Mouse (Mus musculus) hindbrain, embryonic 11.5 days (tissue): Measurements from ENCODE around the gene Dpp6. TPM values are rescaled to one million over a fixed set of nuclear protein-coding genes. Genes with fewer than 3 reads are reported as not detected.

ENCODE experiments used
- ATAC-seq: fragments of 200-750 bp; cut with Nextera tagmentation; 2 replicates; pipeline ENCODE4 v1.8.0; 2017; ENCODE audit warnings: mild to moderate bottlenecking, moderate TSS enrichment, moderate library complexity; ENCODE audit not compliant: low FRiP score
- DNase-seq: peaks from one replicate; pipeline ENCODE4 v3.0.0-alpha.2; 2015; ENCODE audit warnings: low spot score
- H3K27ac ChIP-seq: fragments of 300-500 bp; sonication (generic); 2 replicates; pipeline ENCODE4 v1.5.1; 2014; ENCODE audit warnings: mild to moderate bottlenecking, low read depth, low read length
- H3K27me3 ChIP-seq: fragments of 300-500 bp; sonication (generic); 2 replicates; pipeline ENCODE4 v1.6.1; 2014; ENCODE audit warnings: mild to moderate bottlenecking, low read length, moderate library complexity, mixed read lengths; ENCODE audit not compliant: control insufficient read depth, insufficient read depth
- H3K36me3 ChIP-seq: fragments of 300-500 bp; sonication (generic); 2 replicates; pipeline ENCODE4 v1.6.1; 2014; ENCODE audit warnings: mild to moderate bottlenecking, low read length, moderate library complexity, mixed read lengths; ENCODE audit not compliant: control insufficient read depth, insufficient read depth
- H3K4me1 ChIP-seq: fragments of 300-500 bp; sonication (generic); replicated peaks from 2 replicates; pipeline ENCODE4 v1.6.1; 2014; ENCODE audit warnings: low read length, mixed read lengths; ENCODE audit not compliant: control insufficient read depth, insufficient read depth
- H3K4me2 ChIP-seq: fragments of 300-500 bp; sonication (generic); replicated peaks from 2 replicates; pipeline ENCODE4 v1.6.1; 2014; ENCODE audit warnings: mild to moderate bottlenecking, low read depth, low read length
- H3K4me3 ChIP-seq: fragments of 300-500 bp; sonication (generic); 2 replicates; pipeline ENCODE4 v1.5.1; 2014; ENCODE audit warnings: low read depth, low read length
- H3K9ac ChIP-seq: fragments of 300-500 bp; sonication (generic); 2 replicates; pipeline ENCODE4 v1.6.1; 2014; ENCODE audit warnings: low read depth, low read length
- H3K9me3 ChIP-seq: fragments of 300-500 bp; sonication (generic); 2 replicates; pipeline ENCODE4 v1.6.1; 2016; ENCODE audit warnings: low read length; ENCODE audit not compliant: control insufficient read depth
- WGBS: fragments of 180-500 bp; shearing (Covaris S2); extraction: QIAGEN DNeasy Blood & Tissue Kit; methylation state at CpG from one replicate; pipeline ENCODE4 v1.1.7; 2014; 5-methylcytosine and 5-hydroxymethylcytosine counted together
- polyA plus RNA-seq: library from polyadenylated mRNA; unstranded; fragments of >200 nt; fragmentation: Nextera tagmentation; extraction: Ambion mirVana; gene quantifications from 2 replicates; pipeline ENCODE4 v1.2.1, GENCODE M21; 2014

The Dpp6 gene
- polyA plus RNA-seq, 1 experiment from 2014 or later: 13.8 TPM

DNA sequence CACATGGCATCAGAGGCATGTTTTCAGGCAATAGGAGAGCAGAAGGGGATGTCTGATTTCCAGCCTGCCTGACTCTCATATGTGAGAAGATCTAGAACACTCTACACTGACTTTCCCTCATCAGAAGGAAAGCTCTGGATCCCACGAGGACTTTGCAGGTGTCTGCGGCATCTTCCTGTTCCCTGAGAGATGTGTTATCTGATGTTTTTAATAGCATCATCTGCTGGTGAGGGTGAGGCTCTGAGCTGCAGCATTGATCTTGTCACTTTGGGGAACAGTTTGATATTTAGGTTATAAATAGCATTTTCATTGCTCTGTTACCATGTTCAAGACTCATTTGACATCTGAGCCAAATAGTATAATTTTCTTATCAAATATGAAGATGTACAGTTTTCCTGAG is 388.8 kb downstream of the Dpp6 start:
- H3K4me1 ChIP-seq: no peaks in the 10 kb centered on the region
- no peaks in the 10 kb centered on the region for H3K27me3 ChIP-seq
- DNase-seq (no peak), ATAC-seq (no peak)
- H3K9me3 ChIP-seq: no peaks in the 10 kb centered on the region
- WGBS: 89% methylated on average over 2 of the region's 2 CpGs
- H3K9ac ChIP-seq: no peak overlapping the region
- no peaks in the 10 kb centered on the region for H3K36me3 ChIP-seq
- H3K4me3 ChIP-seq: no peak overlapping the region
- H3K27ac ChIP-seq: no peak overlapping the region
- no peak overlapping the region for H3K4me2 ChIP-seq

DNA sequence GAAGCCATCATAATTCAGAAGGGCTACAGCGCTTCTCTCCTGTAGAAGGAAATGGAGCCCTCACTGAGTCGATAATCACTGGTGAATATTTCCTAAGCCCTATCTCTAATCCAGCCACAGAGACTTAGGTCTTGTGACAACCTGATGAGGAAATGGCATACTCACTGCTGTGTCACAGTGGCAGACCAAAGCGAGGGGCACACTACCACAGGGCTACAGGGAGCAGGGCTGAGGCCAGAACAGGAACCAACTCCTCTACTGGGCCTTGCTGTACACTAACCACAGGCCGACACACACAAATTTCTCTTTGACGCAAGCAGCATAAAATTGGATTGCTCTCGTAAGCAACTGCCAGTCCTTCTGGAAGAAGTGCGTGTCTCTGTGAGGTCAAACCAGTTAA is 389.2 kb downstream of the Dpp6 start:
- no peaks in the 10 kb centered on the region for H3K36me3 ChIP-seq
- ATAC-seq: no peak
- DNase-seq: no peak
- 96% methylated on average over 7 of the region's 7 CpGs for WGBS
- no peaks in the 10 kb centered on the region for H3K4me1 ChIP-seq
- no peaks in the 10 kb centered on the region for H3K9me3 ChIP-seq
- H3K27me3 ChIP-seq: no peaks in the 10 kb centered on the region
- H3K27ac ChIP-seq: no peak overlapping the region
- no peak overlapping the region for H3K9ac ChIP-seq
- H3K4me3 ChIP-seq: no peak overlapping the region
- H3K4me2 ChIP-seq: no peak overlapping the region

DNA sequence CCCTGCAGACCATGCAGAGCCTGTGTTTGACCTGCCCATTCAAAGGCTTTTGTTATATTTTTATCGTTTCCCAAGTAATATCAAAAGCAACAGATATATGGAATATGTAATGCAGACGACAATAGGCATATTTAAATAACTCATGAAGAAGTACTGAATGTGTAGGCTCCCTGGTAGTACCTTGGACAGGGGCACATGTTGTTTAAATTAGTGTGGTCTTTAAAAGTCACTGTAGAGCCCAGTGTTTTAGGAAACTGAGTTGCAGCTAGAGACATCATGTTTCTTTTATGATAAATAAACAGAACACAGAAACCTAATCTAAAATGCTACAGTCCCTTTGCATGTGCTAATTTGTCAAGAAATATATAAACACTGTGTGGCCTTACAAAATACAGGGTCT is 403.1 kb downstream of the Dpp6 start:
- H3K9me3 ChIP-seq: no peaks in the 10 kb centered on the region
- DNase-seq: no peak
- H3K4me2 ChIP-seq: no peak overlapping the region
- H3K4me3 ChIP-seq: no peak overlapping the region
- no peaks in the 10 kb centered on the region for H3K36me3 ChIP-seq
- H3K27me3 ChIP-seq: no peaks in the 10 kb centered on the region
- H3K9ac ChIP-seq: no peak overlapping the region
- WGBS: 86% methylated on average over 2 of the region's 2 CpGs
- no peak for ATAC-seq
- no peaks in the 10 kb centered on the region for H3K4me1 ChIP-seq
- H3K27ac ChIP-seq: no peak overlapping the region

DNA sequence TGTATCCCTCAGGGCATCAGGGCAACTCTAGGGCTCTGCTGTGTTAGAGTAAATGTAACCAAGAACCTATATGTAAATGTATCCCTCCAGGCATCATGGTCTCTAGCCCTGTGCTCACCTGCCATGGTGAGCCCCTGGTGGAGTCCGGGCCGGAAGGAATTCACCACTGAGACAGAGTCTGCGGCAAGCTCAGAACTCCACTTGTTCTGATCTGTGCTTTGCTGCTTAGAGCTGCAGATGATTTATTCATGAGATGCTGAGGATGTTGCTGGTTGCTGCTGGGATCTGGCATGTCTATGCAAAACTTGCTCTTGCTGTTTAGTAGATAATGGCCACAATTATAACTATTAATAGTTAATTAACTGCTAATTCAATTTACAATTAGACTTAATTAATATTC is 425.1 kb downstream of the Dpp6 start:
- Histone ChIP-seq H3K4me1 (no peaks in the 10 kb centered on the region), H3K27ac (no peak overlapping the region), H3K9me3 (no peaks in the 10 kb centered on the region), H3K27me3 (no peaks in the 10 kb centered on the region), H3K9ac (no peak overlapping the region), H3K4me2 (no peak overlapping the region), H3K36me3 (no peaks in the 10 kb centered on the region), H3K4me3 (no peak overlapping the region)
- ATAC-seq (no peak), DNase-seq (no peak)
- 81% methylated on average over 3 of the region's 3 CpGs for WGBS

DNA sequence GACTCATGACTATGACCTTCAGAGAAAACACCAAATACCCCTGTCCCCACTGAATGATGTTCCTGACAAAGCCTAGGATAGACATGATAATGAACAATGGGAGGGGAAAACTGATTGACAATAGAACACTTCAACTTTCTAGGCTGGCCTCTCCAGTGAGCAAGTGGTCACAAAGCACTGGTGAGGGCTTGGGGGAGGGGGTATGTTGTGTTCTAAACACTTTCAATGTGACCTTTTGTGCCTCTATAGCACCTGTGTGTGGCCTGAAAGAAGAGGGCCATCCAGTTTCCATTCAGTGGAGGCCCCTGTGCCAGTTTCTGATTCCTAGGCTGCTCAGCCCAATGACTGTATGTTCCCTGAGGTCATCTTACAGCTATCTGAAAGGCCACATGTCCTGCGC is 426.2 kb downstream of the Dpp6 start:
- H3K27me3 ChIP-seq: no peaks in the 10 kb centered on the region

DNA sequence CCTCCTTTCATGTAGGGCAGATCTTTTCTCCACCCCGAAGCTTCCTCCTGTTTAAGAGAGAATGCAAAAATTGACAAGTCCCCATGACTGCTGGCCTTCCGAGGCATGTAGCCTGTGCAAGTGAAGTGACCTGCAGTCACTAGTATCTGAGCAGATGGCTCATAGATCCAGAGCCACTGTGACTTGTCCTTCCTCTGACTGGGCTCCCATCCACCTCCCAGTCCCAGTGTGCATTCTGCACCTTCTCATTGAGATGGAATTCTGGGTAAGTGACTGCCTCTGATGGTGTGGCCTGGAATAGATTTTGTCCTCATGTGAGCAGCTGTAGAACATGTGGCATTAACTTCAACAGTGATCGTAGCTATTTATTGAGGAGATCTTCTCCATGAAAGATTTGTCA is 430.8 kb downstream of the Dpp6 start:
- Histone ChIP-seq H3K36me3 (no peaks in the 10 kb centered on the region), H3K27ac (no peak overlapping the region), H3K4me1 (no peaks in the 10 kb centered on the region), H3K9me3 (no peaks in the 10 kb centered on the region), H3K27me3 (no peaks in the 10 kb centered on the region), H3K4me3 (no peak overlapping the region), H3K9ac (no peak overlapping the region), H3K4me2 (no peak overlapping the region)
- 86% methylated on average over 3 of the region's 3 CpGs for WGBS
- no peak for ATAC-seq
- no peak for DNase-seq

More for the DNA sequence above, 426.2 kb downstream of the Dpp6 start:
- Histone ChIP-seq H3K4me3 (no peak overlapping the region), H3K9ac (no peak overlapping the region), H3K4me2 (no peak overlapping the region), H3K4me1 (no peaks in the 10 kb centered on the region), H3K36me3 (no peaks in the 10 kb centered on the region), H3K9me3 (no peaks in the 10 kb centered on the region), H3K27ac (no peak overlapping the region)
- ATAC-seq (no peak), DNase-seq (no peak)
- 91% methylated on average over 1 of the region's 1 CpGs for WGBS

DNA sequence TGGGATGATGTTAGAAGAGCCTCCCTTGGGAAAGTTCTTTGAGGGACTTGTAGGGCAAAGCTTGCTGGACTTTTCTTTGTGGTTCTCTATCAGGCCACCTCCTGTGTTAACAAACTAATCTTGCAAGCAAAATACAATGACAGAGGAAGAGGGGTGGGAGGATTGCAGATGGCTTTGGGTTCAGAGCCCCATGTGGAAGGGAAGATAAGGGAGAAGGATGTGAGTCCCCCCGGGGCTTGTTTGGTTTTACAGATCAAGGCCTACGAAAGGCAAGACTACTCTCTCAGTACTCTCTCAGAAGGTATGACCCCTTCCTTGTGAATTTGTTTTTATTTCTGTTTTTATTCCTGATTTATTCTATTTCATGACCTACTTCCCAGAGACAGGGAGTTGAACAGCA is 431.7 kb downstream of the Dpp6 start:
- no peak overlapping the region for H3K4me2 ChIP-seq
- 84% methylated on average over 2 of the region's 2 CpGs for WGBS
- H3K36me3 ChIP-seq: no peaks in the 10 kb centered on the region
- no peaks in the 10 kb centered on the region for H3K9me3 ChIP-seq
- DNase-seq: no peak
- no peak overlapping the region for H3K4me3 ChIP-seq
- H3K27me3 ChIP-seq: no peaks in the 10 kb centered on the region
- no peak overlapping the region for H3K9ac ChIP-seq
- H3K4me1 ChIP-seq: no peaks in the 10 kb centered on the region
- H3K27ac ChIP-seq: no peak overlapping the region
- no peak for ATAC-seq

DNA sequence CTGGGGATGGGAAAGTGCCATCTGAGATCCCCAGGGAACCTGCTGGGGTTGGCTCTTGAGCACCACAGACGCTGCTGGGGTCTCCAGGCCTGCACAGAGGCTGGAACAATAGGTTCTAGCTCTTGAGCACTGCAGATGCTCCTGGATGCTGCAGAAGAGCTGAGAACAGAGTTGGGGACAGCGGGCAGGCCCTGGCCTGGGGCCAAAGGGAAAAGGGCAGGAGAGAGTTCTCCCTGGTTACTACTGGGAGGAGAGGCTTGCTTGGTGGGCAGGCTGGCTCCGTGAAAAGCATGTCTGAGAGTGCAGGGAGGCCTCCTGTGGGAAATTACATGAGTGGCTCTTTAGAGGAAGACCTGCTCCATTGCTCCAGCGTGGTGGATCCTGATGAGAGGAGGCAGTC is 432.9 kb downstream of the Dpp6 start:
- H3K27me3 ChIP-seq: no peaks in the 10 kb centered on the region
- H3K4me3 ChIP-seq: no peak overlapping the region
- H3K9ac ChIP-seq: no peak overlapping the region
- DNase-seq (no peak), ATAC-seq (no peak)
- 66% methylated on average over 4 of the region's 4 CpGs for WGBS
- H3K4me2 ChIP-seq: no peak overlapping the region
- H3K36me3 ChIP-seq: no peaks in the 10 kb centered on the region
- no peak overlapping the region for H3K27ac ChIP-seq
- no peaks in the 10 kb centered on the region for H3K4me1 ChIP-seq
- H3K9me3 ChIP-seq: no peaks in the 10 kb centered on the region

DNA sequence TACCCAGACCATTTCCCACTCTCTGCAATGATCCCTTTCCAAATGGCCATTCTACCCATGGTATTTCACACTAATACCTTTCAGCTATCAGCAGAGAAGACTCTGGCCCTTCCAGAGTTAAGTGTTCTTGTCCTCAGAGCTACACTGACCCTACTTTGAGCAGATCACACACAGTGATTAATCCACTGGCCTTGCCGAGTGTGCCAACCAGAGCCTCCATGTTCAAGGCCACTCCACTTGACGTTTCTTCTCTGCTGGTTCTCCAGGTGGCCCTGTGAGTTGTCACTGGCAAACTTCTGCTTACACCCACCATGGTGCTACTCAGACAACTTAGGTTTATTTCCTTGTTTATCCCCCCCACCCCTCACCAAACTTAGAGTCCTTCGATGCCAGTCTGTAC is 433.9 kb downstream of the Dpp6 start:
- Histone ChIP-seq H3K9me3 (no peaks in the 10 kb centered on the region), H3K9ac (no peak overlapping the region), H3K4me1 (no peaks in the 10 kb centered on the region), H3K27me3 (no peaks in the 10 kb centered on the region), H3K4me3 (no peak overlapping the region), H3K4me2 (no peak overlapping the region), H3K36me3 (no peaks in the 10 kb centered on the region), H3K27ac (no peak overlapping the region)
- 97% methylated on average over 3 of the region's 3 CpGs for WGBS
- DNase-seq: no peak
- no peak for ATAC-seq
